Mouse (Mus musculus) frontal cortex, postnatal 14 days (tissue): ENCODE measurements around the gene Olfr643.

Source experiments
- DNase-seq, 2 experiments: peaks; one replicate each; pipeline ENCODE4 v3.0.0; 2022; ENCODE audit warnings: low spot score in 2 of 2

The Olfr643 gene

DNA sequence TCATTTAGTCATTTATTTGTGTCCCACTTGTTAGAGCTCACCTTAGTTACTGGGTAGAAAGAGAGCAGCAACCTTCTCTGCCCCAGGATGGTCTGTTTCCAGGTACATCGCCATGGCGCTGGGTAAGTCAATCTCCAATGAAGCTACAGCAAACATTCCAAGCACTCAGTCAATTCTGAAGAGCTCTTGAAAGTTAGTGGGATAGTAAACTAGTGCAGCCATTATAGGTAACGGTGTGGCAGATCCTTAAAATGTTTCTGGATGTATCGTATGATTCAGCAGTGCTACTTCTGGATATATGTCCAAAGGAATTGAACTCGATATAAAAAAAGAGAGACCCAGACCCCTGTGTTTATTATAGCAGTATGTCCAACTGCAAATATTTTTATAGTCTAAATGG lies at the start of gene Olfr643:
Gene Olfr643 (minus strand): TSS at position 101 of the 400 bp plus-strand sequence.
- DNase-seq = no peak

DNA sequence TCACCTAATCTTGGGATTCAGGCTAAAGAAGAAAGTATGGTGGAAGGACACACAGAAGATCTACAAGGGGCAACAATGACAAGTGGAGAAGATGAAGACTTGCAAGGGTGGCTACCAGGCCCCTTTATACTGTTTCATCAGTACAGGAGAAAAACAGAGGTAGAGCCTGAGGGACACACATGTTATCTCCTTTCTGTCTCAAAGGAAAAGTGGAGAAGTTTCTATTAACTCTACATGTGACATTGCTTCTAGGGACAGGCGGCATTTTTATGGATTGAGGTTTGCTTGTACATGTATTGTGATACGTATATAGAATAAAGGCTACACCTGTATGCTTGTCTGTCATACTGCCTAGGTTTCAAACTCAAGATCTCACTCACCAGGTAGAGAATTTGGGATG lies 46.1 kb upstream of the Olfr643 start, which contains the start of gene Olfr648:
Gene Olfr648 (minus strand): TSS at position 101 of the 400 bp plus-strand sequence.
- no peak for DNase-seq

DNA sequence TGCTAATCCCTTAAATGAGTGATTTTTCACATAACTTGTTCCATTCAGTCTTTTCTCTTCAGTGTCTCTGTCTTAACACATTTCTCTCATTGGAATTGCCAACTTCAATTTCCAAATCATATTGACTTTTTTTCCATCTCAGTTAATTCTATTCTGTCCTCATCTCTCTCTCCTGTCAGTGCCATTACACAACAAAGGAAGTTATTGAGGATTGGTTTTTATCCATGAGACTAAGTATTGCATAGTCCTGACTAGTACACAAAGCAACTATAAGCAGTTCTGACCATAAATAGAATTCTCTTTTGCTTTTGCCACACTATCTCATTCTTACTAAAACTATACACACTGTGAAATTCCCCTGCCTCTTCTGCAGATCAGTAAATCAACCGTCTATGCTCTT lies 41.9 kb upstream of the Olfr643 start:
- DNase-seq = no peak

DNA sequence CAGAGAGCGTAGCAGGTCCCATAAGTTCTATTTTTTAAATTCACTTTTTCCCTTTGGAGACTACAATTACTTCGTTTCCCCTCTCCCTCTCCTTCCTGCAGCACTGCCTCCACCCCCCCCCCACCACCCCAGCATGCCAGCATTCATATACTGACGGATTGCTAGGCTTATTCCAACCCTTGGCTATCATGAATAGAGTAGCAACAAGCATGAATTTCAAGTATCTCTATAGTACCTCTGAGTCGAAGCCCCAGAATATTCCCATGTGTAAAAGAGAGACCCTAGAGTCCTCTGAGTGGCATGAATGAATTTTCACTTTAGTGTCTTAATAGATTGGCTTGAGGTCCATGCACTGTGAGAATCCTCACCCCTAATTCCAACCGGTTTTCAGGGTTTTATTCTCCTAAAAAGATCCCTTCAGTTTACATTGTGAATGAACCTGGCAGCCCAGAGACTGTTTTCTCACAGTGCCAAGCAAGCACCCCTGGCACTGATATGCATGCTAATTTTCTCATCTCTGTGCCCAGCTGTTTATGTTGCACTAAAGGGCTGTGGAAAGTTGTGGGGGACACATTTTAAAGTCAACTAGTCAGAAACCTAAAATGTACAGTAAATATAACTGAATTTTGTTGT lies 41.3 kb upstream of the Olfr643 start:
- DNase-seq = no peak

DNA sequence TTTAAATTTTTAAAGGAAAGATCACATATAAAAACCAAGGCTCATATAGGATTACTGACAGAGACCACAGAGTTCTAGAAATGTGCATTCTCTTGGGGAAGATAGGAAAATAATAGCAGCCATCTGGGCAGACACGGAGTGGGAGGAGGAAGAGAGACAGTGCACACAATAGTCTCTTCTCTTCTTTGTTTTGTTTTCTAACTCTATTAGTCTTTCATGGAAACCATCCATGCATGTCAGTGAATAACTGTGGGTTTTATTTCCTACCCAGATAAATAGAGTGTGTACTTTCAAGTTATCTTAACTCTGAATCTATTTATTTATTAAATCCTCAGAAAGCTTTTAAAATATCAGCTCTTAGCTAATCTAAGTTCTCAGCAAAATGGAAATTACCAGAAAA lies 37.9 kb upstream of the Olfr643 start:
- DNase-seq = no peak

DNA sequence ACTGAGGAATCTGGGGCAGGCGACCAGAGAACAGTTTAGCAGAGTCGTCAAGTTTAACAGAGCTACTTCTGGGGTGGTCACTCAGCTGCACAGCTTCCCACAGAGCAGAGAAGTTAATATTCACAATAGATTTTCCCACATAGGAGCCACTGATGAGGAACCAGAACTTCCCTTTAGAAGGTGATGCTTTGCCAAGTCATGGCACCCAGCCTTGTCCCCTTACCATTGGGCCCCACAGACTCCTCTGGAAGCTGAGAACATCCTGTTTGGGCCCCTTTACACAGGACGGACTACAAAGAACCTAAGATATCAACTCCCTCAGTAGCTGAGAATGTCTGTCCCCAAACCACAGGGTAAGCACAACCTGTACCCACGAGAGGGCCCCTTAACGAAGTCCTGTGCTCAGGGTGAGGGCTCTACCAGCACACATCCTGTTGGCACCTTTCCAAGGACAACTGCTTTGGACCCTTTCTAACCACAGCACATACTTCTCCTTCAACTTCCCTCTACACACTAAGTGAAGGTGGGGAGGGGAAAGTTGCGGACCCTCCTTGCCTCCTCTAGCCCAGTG lies 32.5 kb upstream of the Olfr643 start:
- DNase-seq = no peak

DNA sequence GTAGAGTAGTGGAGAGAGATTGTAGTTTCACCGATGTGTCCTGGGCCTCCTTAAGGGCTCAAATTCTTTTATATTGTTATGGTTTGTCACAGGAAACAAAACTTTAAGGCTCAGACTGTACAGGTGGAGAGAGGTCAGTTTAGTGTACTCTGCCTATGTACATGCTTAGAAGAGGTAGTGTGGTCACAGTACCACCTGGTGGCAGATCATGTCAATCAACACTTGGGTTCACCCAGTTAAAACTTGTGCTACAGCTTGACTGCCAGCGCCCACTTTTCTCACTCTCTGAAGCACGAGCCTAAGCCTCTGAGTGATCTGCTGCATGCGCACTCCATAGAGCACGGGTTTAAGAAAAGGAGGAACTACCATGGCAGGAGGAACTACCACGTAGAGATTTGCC lies 29.9 kb upstream of the Olfr643 start:
- DNase-seq = no peak

DNA sequence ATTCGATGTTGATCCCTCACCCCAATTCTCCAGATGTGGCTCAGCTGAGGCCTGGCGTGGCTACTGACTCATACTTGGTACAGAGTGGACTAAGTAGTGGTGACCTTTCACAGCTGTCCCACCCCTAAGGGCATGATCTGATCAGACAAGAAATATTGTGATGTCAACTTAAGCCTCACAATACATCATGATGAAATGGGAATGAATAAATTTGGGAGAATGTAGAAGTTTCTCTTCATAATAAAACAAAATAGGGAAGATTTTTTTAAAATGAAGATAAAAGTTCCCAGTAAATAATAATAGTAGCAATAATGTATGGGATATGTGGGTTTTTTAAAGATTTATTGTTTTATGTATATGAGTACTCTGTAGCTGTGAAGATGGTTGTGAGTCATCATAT lies 13.3 kb upstream of the Olfr643 start, which contains the start of gene Ubqlnl:
Gene Ubqlnl (minus strand): TSS at position 101 of the 400 bp plus-strand sequence.
- no peak for DNase-seq

DNA sequence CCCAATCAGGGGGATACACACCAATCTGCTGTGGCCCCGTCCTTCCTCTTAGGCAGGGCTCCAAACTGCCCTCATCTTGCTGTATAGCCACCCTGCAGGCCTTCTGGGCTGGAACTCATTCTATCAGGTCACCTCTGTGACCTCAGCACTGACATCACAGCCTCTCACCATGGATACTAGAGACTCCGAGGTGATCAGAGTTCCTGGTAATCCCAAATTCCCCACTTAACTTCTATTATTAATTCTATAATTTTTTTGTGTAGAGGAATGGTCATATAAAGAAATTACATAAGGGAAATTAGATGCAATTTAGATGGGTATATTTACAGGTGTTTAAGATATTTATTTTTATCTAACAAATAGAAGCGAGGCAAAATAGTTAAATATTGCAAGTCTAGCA lies 6.0 kb upstream of the Olfr643 start, which contains the start of gene Ubqln3:
Gene Ubqln3 (minus strand): TSS at position 101 of the 400 bp plus-strand sequence.
- no peak for DNase-seq

DNA sequence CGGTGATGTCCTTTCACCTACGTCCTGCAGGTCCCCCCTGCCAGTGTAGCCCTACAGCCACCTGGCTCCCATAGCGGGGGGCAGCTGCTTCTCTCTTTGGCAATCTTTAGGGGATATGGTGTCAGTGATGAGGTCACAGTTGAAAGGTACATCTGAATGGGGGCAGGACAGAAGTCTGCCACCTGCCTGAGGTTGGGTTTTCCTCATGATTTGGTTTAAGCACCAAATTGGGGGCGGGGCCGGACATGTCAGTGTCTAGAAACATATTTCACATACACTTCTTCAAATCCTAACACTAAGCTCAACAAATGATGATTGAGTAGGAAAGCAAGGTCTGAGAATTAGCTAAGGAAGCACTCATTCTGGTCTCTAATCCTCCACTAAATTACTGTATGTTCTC lies 7.5 kb downstream of the Olfr643 start, which contains the start of gene Ubqln5:
Gene Ubqln5 (minus strand): TSS at position 101 of the 400 bp plus-strand sequence.
- DNase-seq = no peak

DNA sequence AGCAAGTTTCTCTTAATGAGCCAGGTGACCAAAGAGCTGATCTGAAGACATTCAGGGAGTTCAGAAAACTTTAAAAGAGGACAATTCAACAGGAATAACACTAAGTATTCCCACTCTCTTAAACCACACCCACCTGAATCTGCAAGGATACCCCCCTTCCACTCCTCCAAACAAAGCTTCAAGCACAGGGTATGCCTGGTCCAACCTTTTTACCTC lies 32.5 kb downstream of the Olfr643 start, which contains the start of gene Olfr646:
Gene Olfr646 (plus strand): TSS at position 117 of the 216 bp plus-strand sequence.
- no peak for DNase-seq

DNA sequence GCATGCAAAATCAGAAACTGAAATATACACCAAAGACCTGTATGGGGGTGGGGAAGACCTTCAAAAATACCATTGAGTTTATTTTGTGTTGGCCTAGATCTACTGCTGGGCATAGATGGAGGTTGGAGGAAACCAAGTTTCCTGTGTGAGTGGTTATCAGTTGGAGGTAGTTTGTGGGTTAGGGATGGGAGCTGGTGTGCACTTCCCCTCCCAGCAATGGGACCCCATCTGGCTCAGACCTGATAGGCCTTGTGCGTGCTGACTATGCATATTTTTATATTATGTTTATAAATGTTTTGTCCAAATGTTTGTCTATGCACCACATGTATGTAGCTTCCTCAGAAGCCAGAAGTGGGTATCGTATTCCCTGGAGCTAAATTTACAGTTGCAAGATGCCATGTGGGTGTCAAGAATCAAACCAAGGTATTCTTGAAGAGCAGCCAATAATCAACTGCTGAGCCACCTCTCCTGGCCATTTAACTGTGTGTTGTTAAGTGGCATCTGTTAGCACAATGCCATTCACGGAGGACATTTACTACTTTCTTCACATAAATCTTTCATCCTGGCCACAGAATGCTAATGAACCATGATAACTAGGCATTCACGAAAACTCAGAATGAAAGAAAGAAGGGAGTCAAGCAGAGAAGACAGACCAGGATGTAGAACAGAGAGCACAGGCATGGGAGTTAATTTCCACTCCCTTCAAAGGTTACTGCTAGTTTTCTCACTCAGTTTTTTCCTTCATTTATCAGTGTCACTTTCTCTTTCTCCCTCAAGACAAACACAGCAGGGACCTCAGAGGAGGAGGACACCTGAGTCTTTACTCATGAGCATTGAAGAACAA lies 33.1 kb downstream of the Olfr643 start:
- DNase-seq = no peak

DNA sequence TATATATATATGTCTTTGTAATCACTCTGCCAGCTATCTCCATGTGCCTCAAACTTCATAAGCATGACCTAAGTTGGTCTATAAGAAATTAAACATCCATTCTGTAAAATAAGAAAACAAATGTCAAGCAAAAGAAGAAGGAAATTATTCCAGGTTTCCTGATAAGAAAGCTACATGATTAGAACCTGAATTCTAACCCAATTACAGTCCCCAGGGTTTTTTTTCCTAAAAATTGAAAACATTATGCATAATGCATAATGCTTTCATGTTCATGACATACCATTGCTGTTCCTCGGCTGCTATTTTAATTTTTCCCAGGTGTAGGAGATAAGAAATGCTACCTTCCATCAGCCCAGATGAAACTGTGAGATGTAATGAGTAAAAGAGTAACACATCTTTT lies 51.8 kb downstream of the Olfr643 start, which contains the start of gene Olfr645:
Gene Olfr645 (minus strand): TSS at position 101 of the 400 bp plus-strand sequence.
- no peak for DNase-seq

DNA sequence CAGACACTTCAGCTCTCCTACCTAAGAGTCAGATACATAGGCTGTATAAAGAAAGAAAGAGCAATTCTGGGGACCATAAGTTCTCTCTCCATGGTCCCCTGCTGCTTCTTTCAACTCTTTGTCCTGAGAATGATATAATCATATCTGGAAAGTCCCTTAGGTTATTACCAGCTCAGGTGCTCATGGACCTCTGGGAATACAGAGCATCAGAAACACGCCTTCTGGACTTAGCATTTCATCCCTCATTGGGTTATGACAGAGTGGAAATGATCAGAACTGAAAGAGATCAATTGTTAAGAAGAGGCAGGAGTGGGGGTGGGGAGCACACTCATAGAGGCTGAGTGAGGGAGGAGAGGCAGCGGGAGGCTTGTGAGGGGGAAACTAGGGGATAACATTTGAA lies 65.4 kb downstream of the Olfr643 start, which contains the start of gene Olfr644:
Gene Olfr644 (minus strand): TSS at position 101 of the 400 bp plus-strand sequence.
- no peak for DNase-seq

DNA sequence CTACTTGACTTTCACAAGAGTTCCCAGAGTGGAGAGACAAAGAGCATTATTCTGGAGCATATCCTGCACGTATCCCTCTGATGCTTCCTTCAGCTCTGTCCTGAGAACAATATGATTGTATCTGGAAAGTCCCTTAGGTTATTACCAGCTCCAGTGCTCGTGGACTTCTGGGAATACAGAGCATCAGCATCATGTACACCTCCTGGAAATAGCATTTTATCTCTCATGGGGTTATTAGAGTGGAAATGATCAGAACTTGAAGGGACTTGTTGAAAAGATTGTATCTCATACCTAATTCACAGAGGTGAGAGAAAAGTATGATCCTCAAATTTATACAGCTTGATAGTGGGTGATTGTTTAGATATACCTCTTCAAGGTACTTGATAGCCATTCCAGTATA lies 75.9 kb downstream of the Olfr643 start, which contains the start of gene 4930516K23Rik:
Gene 4930516K23Rik (minus strand): TSS at position 101 of the 400 bp plus-strand sequence.
- no peak for DNase-seq

DNA sequence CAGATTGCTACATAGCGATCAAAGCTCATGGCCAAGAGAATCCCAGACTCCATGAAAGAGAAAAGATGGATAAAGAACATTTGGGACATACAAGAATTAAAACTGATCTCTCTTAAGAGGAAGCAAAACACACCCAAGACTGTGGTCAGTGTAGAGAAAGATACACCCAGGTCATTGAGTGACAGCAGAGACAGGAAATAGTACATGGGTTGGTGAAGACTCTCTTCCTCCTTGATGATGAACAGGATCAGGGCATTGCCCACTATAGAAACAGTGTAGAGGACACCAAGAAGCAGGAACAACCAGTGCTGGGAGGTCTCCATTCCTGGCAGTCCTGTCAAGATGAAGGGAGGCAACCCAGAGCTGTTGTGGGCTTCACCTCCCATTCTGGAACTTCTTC lies 78.0 kb downstream of the Olfr643 start:
- DNase-seq = no peak

DNA sequence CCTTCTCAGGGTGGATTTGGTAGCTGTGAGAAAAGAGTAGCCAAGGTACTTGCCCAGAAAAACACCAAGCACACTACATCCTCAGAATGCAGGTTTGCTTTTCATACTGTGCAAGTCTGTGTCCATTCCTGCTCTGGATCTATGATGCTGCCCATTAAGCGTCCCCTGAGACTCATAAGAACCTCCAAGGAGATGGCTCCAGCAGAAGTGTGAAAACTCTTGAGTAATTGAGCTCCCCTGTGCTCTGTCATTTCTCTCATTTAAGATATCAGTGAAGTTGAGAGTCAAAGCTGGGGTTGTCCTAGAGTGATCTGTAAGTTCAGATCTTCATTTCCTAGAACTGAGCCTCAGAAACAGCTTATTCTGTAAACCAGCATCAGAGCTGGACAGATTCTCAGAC lies 84.6 kb downstream of the Olfr643 start, which contains the start of gene Olfr642:
Gene Olfr642 (minus strand): TSS at position 101 of the 400 bp plus-strand sequence.
- no peak for DNase-seq

DNA sequence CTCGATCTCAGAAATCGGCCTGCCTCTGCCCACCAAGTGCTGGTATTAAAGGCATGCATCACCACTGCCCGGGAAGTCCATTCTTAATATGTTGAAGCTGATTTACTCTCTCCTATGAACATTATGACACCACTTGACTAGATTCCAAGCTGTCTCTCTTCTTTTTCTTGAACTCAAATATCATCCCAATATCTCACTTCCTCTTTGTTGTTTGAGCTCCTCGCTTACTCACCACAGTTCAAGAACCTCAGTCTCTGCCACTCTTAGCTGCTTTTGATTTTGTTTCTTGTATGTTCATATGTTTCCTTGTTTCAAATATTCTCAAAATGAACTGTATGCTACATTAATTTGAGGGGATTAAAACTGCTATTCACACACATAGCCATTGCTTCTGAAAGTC lies 86.5 kb downstream of the Olfr643 start:
- no peak for DNase-seq

DNA sequence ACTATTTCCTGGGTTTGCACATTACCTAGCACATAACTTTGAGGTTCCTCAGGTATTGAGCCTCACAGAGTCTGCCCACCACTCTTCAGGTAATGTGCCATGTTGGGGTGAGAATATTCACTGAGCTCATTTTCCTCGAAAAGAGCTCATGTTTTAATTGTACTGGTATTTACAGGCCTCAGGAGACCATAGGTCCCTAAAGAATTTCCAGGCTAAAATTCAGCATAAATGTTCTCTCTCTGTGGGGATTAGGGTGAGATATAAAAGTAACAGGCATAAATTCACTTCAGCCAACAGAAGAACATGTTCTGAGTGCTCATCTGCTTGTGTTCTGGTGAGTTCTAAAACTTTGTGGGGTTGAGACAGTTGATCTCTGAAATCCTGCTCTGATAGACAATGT lies 102.1 kb downstream of the Olfr643 start, which contains the start of gene Olfr641:
Gene Olfr641 (plus strand): TSS at position 301 of the 400 bp plus-strand sequence.
- DNase-seq = no peak

DNA sequence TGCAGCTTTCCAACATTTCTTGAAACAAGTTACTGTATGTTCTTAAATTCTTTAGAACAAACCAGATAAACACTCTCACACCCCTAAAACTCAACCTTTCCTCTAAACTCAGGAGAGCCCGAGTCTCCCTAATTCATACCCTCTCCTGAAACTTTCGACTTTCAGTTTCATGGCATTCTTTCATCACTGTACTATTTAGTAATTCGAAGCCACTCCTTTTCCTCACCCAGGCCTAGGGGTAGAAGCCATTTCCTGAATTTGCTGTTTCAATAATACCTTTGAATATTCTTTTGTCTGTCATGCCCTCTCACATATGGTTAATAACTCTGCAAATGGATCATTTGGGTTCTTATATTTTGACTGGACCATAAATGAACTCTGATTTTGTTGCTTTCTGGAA lies 110.2 kb downstream of the Olfr643 start:
- no peak for DNase-seq

DNA sequence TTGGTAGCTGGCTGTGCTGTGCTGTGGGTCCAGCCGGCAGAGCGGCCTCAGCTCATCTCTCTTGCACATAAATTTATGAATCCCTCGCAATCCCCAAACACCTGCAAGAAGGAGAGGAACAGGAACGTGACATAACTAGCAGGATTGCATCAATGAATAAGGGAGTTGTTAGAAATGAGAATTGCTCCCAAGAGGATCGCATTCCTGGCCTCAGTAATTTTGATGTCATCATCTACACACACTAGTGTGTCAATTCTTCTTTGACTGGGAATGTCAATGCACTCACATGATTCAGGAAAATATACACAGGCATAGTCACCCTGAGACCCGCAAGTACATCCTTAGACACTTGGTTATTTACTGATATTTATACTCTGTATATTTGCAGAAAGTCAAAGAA lies 111.7 kb downstream of the Olfr643 start, which contains the start of gene Olfr640:
Gene Olfr640 (minus strand): TSS at position 101 of the 400 bp plus-strand sequence.
- DNase-seq = no peak

DNA sequence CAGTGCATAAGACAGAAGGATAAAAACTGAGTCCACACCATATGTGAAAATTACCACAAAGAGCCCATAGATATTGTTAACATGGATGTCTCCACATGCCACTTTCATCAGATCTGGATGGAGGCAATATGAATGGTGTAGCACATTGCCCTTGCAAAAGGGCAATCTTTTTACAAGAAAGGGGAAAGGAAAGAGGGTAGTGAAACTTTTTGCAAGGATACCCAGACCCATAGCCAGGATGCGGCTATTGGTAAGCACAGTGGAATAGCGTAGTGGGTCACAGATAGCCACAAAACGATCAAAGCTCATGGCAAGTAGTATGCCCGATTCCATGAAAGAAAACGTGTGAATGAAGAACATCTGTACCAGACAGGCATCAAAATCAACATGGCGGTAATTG lies 115.6 kb downstream of the Olfr643 start:
- no peak for DNase-seq
